Comparison of ENCODE assay signal across 8 mouse cellular contexts in the genomic region with DNA sequence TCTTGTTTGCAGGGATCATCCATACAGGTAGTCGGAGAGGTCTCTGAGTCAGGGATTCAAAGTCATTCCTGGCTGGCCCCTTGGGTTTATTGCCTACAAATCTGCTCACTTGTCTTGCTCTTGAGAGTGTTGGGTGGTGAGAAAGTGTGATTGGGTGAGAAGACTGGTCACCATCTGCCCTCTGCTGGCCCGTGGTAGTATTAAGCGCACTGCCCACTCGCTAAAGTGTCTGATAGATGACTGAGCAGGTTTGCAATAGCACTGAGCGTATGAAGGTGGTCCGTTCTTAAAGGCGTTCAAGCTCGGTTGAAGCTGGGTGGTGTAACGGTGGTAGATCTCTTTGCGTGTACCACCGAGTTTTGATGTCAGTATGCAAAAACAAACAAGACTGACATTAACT. TPM values are rescaled to one million over a fixed set of nuclear protein-coding genes. Genes with fewer than 3 reads are reported as not detected.
A peak's percentile ranks its signal among the peaks of the same experiment; 100 is the strongest.
DNase-seq lines count a peak whose midpoint lies in the region; ATAC-seq and TF ChIP-seq lines count a peak whose summit lies in the region.

No protein-coding gene starts in this region.

- peak overlapping the region; percentile 96 for H3K4me2 ChIP-seq in heart, embryonic 12.5 days
- peak overlapping the region; percentile 95 for H3K4me2 ChIP-seq in kidney, embryonic 16.5 days (replicated peaks; ENCODE audit: low read depth, low read length)

- no peak overlapping the region for H3K4me3 ChIP-seq in C2C12 (ENCODE audit: insufficient read depth, poor library complexity, severe bottlenecking)
- H3K4me3 ChIP-seq in erythroblast, embryonic 14.5 days (replicated peaks): peak overlapping the region; percentile 56
- peak overlapping the region; percentile 56 for H3K4me3 ChIP-seq in heart, embryonic 12.5 days
- H3K4me3 ChIP-seq in kidney, embryonic 16.5 days (ENCODE audit: low read length): peak overlapping the region; percentile 59

- 3% methylated on average over 11 of the region's 11 CpGs for WGBS in heart, embryonic 12.5 days
- under 1% methylated on average over 11 of the region's 11 CpGs for WGBS in kidney, embryonic 16.5 days

- no peaks in the 10 kb centered on the region for H3K27me3 ChIP-seq in C2C12 (ENCODE audit: control insufficient read depth, insufficient read depth, insufficient read length)
- peaks cover 12% of the 10 kb centered on the region for H3K27me3 ChIP-seq in erythroblast, embryonic 14.5 days (ENCODE audit: control insufficient read depth)
- H3K27me3 ChIP-seq in heart, embryonic 12.5 days (replicated peaks): peaks cover 16% of the 10 kb centered on the region
- H3K27me3 ChIP-seq in kidney, embryonic 16.5 days (ENCODE audit: insufficient read depth, low read length): no peaks in the 10 kb centered on the region
- no peaks in the 10 kb centered on the region for H3K27me3 ChIP-seq in splenic B cell, adult 2 months (ENCODE audit: control insufficient read depth, insufficient read depth, low read length, poor library complexity, severe bottlenecking)

- no peaks in the 10 kb centered on the region for H3K36me3 ChIP-seq in C2C12 (ENCODE audit: control insufficient read depth, insufficient read depth)
- no peaks in the 10 kb centered on the region for H3K36me3 ChIP-seq in erythroblast, embryonic 14.5 days (ENCODE audit: control insufficient read depth)
- no peaks in the 10 kb centered on the region for H3K36me3 ChIP-seq in heart, embryonic 12.5 days
- no peaks in the 10 kb centered on the region for H3K36me3 ChIP-seq in kidney, embryonic 16.5 days (ENCODE audit: insufficient read depth, low read length)
- H3K36me3 ChIP-seq in splenic B cell, adult 2 months (ENCODE audit: control insufficient read depth, insufficient read depth, low read length, poor library complexity, severe bottlenecking): no peaks in the 10 kb centered on the region

- peak; percentile 92 for DNase-seq in brain, embryonic 14.5 days (ENCODE audit: low read depth)
- DNase-seq in liver: peak; percentile 80
- peak; percentile 79 for DNase-seq in naive thymus-derived CD4-positive, alpha-beta T cell, adult 2 months (ENCODE audit: low read depth)
- peak; percentile 85 for DNase-seq in splenic B cell, adult 2 months (ENCODE audit: low read depth, low spot score)

- no peak overlapping the region for H3K27ac ChIP-seq in heart, embryonic 12.5 days (ENCODE audit: poor library complexity, severe bottlenecking)
- peak overlapping the region; percentile 59; the same call in 1 of the 2 replicates for H3K27ac ChIP-seq in kidney, embryonic 16.5 days (ENCODE audit: low read length)

- no peak for TF ChIP-seq POLR2A in brain, embryonic 14.5 days (IDR thresholded peaks at IDR 0.05; ENCODE audit: borderline replicate concordance, extremely low read depth, insufficient read depth, insufficient read length, poor library complexity, severe bottlenecking)

- peak; percentile 85 for TF ChIP-seq CTCF in C2C12 (IDR thresholded peaks at IDR 0.05; ENCODE audit: control insufficient read depth, insufficient read depth, insufficient read length)
- TF ChIP-seq CTCF in brain, embryonic 14.5 days (IDR thresholded peaks at IDR 0.05; ENCODE audit: borderline replicate concordance, extremely low read depth, insufficient read depth, insufficient read length): peak; percentile 92

- peaks cover 16% of the 10 kb centered on the region for H3K4me1 ChIP-seq in erythroblast, embryonic 14.5 days (ENCODE audit: control insufficient read depth)
- H3K4me1 ChIP-seq in heart, embryonic 12.5 days (replicated peaks): peaks cover 14% of the 10 kb centered on the region
- peaks cover 6% of the 10 kb centered on the region; the same call in 1 of the 2 replicates for H3K4me1 ChIP-seq in kidney, embryonic 16.5 days (ENCODE audit: insufficient read depth, low read length)

- H3K9me3 ChIP-seq in erythroblast, embryonic 14.5 days (ENCODE audit: control insufficient read depth, low read length): no peaks in the 10 kb centered on the region
- H3K9me3 ChIP-seq in heart, embryonic 12.5 days (replicated peaks): no peaks in the 10 kb centered on the region
- no peaks in the 10 kb centered on the region for H3K9me3 ChIP-seq in kidney, embryonic 16.5 days (ENCODE audit: low read length)

- H3K9ac ChIP-seq in heart, embryonic 12.5 days: peak overlapping the region; percentile 59
- peak overlapping the region; percentile 59 for H3K9ac ChIP-seq in kidney, embryonic 16.5 days (replicated peaks; ENCODE audit: low read length)

- no peak overlapping the region for H3ac ChIP-seq in C2C12 (ENCODE audit: control insufficient read depth, insufficient read length, low read depth)

- H3K79me3 ChIP-seq in C2C12 (ENCODE audit: low read depth): no peaks in the 10 kb centered on the region

- H3K79me2 ChIP-seq in C2C12 (ENCODE audit: control insufficient read depth, insufficient read depth): peaks cover 4% of the 10 kb centered on the region

- peak; percentile 88 for ATAC-seq in heart, embryonic 12.5 days (ENCODE audit: insufficient number of reproducible peaks, low FRiP score)
- peak; percentile 82 for ATAC-seq in kidney, embryonic 16.5 days (ENCODE audit: low FRiP score, low TSS enrichment)

TF ChIP-seq in C2C12, 6 proteins besides CTCF, POLR2A, EP300 and RAD21:
- TF ChIP-seq MYOD1 (IDR thresholded peaks at IDR 0.05; ENCODE audit: control insufficient read depth, insufficient read length, low read depth) (no peak), USF1 (IDR thresholded peaks at IDR 0.05; ENCODE audit: low read depth) (no peak), CEBPB (IDR thresholded peaks at IDR 0.05; ENCODE audit: low read depth) (no peak)
TF ChIP-seq in C2C12: peak in this region for 0.

RNA-seq across cellular contexts. Expression of gene Lpin3, which starts 6.8 kb away (rescaled TPM):
- 10.4 TPM for polyA plus RNA-seq in C2C12 (2012; fragmentation: generic; extraction: Trizol)
- 0.33 and 0.48 TPM in 2 replicates for polyA plus RNA-seq in brain, embryonic 14.5 days (2012; rRNA removed)
- not detected in 2 replicates for polyA plus RNA-seq in erythroblast, embryonic 14.5 days (2012)
- 1.4 and 2.3 TPM in 2 replicates for polyA plus RNA-seq in heart, embryonic 12.5 days (2016; fragmentation: Nextera tagmentation; extraction: Ambion mirVana)
- 3.5 and 3.7 TPM in 2 replicates for polyA plus RNA-seq in kidney, embryonic 16.5 days (2015; fragmentation: Nextera tagmentation; extraction: Ambion mirVana)

RNA-seq across cellular contexts. Expression of gene Zhx3, which starts 14.5 kb away (rescaled TPM):
- 4.8 TPM for polyA plus RNA-seq in C2C12 (2012; fragmentation: generic; extraction: Trizol)
- 6.5 and 14.5 TPM in 2 replicates for polyA plus RNA-seq in brain, embryonic 14.5 days (2012; rRNA removed)
- 0.04 and 0.06 TPM in 2 replicates for polyA plus RNA-seq in erythroblast, embryonic 14.5 days (2012)
- 8.9 and 9.8 TPM in 2 replicates for polyA plus RNA-seq in heart, embryonic 12.5 days (2016; fragmentation: Nextera tagmentation; extraction: Ambion mirVana)
- 15.6 and 17.0 TPM in 2 replicates for polyA plus RNA-seq in kidney, embryonic 16.5 days (2015; fragmentation: Nextera tagmentation; extraction: Ambion mirVana)

RNA-seq across cellular contexts. Expression of gene Emilin3, which starts 24.8 kb away (rescaled TPM):
- 0.02 TPM for polyA plus RNA-seq in C2C12 (2012; fragmentation: generic; extraction: Trizol)
- 3.9 and 5.0 TPM in 2 replicates for polyA plus RNA-seq in brain, embryonic 14.5 days (2012; rRNA removed)
- 0.05 TPM in 1 of 2 replicates, not detected in the other for polyA plus RNA-seq in erythroblast, embryonic 14.5 days (2012)
- polyA plus RNA-seq in heart, embryonic 12.5 days (2016; fragmentation: Nextera tagmentation; extraction: Ambion mirVana): 2.8 and 3.1 TPM in 2 replicates
- 7.7 and 11.5 TPM in 2 replicates for polyA plus RNA-seq in kidney, embryonic 16.5 days (2015; fragmentation: Nextera tagmentation; extraction: Ambion mirVana)
